Mouse (Mus musculus) olfactory bulb, adult 2 months (tissue): ENCODE data around the gene Xrn2. TPM values are rescaled to one million over a fixed set of nuclear protein-coding genes. Genes with fewer than 3 reads are reported as not detected.

ENCODE experiments used
- H3K27ac ChIP-seq: fragments of 200-500 bp; 2 replicates; pipeline ENCODE4 v1.5.1; 2012; ENCODE audit warnings: low read depth, low read length; ENCODE audit not compliant: insufficient read depth
- H3K4me1 ChIP-seq: fragments of 200-500 bp; 2 replicates; pipeline ENCODE4 v1.6.1; 2012; ENCODE audit warnings: low read length; ENCODE audit not compliant: control insufficient read depth, insufficient read depth
- H3K4me3 ChIP-seq: fragments of 200-500 bp; 2 replicates; pipeline ENCODE4 v1.5.1; 2012; ENCODE audit warnings: mild to moderate bottlenecking, low read depth, low read length, moderate library complexity; ENCODE audit not compliant: insufficient read depth
- CTCF ChIP-seq: fragments of 200-500 bp; IDR thresholded peaks from 2 replicates; pipeline ENCODE4 v1.5.1; 2012; ENCODE audit warnings: low read depth, mild to moderate bottlenecking, low read length, moderate library complexity; ENCODE audit not compliant: insufficient read depth
- POLR2A ChIP-seq: fragments of 200-500 bp; IDR thresholded peaks from 2 replicates; pipeline ENCODE4 v1.6.1; 2012; ENCODE audit warnings: mild to moderate bottlenecking, low read depth, low read length, moderate library complexity; ENCODE audit not compliant: insufficient read depth
- WGBS: fragments of 180-500 bp; shearing (Covaris S2); methylation state at CpG from one replicate; pipeline ENCODE4 v1.1.7; 2018; 5-methylcytosine and 5-hydroxymethylcytosine counted together
- polyA plus RNA-seq: library from polyadenylated mRNA; stranded (reverse); fragments of >200 nt; gene quantifications from 2 replicates; pipeline ENCODE4 v1.2.4, GENCODE M21; 2012; ENCODE audit warnings: low replicate concordance; ENCODE audit not compliant: missing spikeins, insufficient read depth, insufficient read length

The Xrn2 gene
- not detected in 2 replicates for polyA plus RNA-seq

- WGBS, result under 1% methylated on average over 37 of the region's 37 CpGs
- TF ChIP-seq POLR2A (peak; percentile 89), CTCF (no peak)
- Histone ChIP-seq H3K27ac (peak within 1 kb of the TSS; percentile 92), H3K4me1 (no peaks in the 10 kb centered on the region), H3K4me3 (peak within 1 kb of the TSS; percentile 86)
These were observed at the start of gene Xrn2 for GRCm38 (mm10) chr2:147012623-147013184. TSS of gene Xrn2 (plus strand) at chr2:147012996.

GRCm38 (mm10) chr2:146975024-146975423 is 37.8 kb upstream of the Xrn2 start:
- no peak for TF ChIP-seq POLR2A
- no peak for TF ChIP-seq CTCF
- H3K27ac ChIP-seq, result no peak overlapping the region
- H3K4me3 ChIP-seq, result no peak overlapping the region
- no peaks in the 10 kb centered on the region for H3K4me1 ChIP-seq
- WGBS, result 87% methylated on average over 3 of the region's 3 CpGs

- H3K27ac ChIP-seq, result no peak overlapping the region
- 74% methylated on average over 3 of the region's 3 CpGs for WGBS
- H3K4me1 ChIP-seq, result no peaks in the 10 kb centered on the region
- H3K4me3 ChIP-seq, result no peak overlapping the region
- TF ChIP-seq CTCF (no peak), POLR2A (no peak)
These were observed 37.3 kb upstream of the Xrn2 start for GRCm38 (mm10) chr2:146975453-146976028.

GRCm38 (mm10) chr2:146982786-146983185 is 30.0 kb upstream of the Xrn2 start:
- Histone ChIP-seq H3K4me3 (no peak overlapping the region), H3K4me1 (no peaks in the 10 kb centered on the region), H3K27ac (no peak overlapping the region)
- TF ChIP-seq POLR2A (no peak), CTCF (no peak)
- WGBS, result 98% methylated on average over 2 of the region's 2 CpGs

- no peak for TF ChIP-seq CTCF
- no peak for TF ChIP-seq POLR2A
- H3K4me3 ChIP-seq, result no peak overlapping the region
- no peaks in the 10 kb centered on the region for H3K4me1 ChIP-seq
- H3K27ac ChIP-seq, result no peak overlapping the region
- WGBS, result 97% methylated on average over 2 of the region's 2 CpGs
These were observed 28.0 kb upstream of the Xrn2 start for GRCm38 (mm10) chr2:146984831-146985230.

- TF ChIP-seq POLR2A (no peak), CTCF (no peak)
- no peak overlapping the region for H3K4me3 ChIP-seq
- H3K27ac ChIP-seq, result no peak overlapping the region
- 88% methylated on average over 1 of the region's 1 CpGs for WGBS
- H3K4me1 ChIP-seq, result no peaks in the 10 kb centered on the region
These were observed 27.0 kb upstream of the Xrn2 start for GRCm38 (mm10) chr2:146985807-146986206.

GRCm38 (mm10) chr2:146986429-146986828 is 26.4 kb upstream of the Xrn2 start:
- TF ChIP-seq CTCF (no peak), POLR2A (no peak)
- H3K4me1 ChIP-seq, result no peaks in the 10 kb centered on the region
- no peak overlapping the region for H3K27ac ChIP-seq
- no peak overlapping the region for H3K4me3 ChIP-seq

- TF ChIP-seq POLR2A (no peak), CTCF (no peak)
- 78% methylated on average over 2 of the region's 2 CpGs for WGBS
- Histone ChIP-seq H3K4me1 (no peaks in the 10 kb centered on the region), H3K27ac (no peak overlapping the region), H3K4me3 (no peak overlapping the region)
These were observed 5.5 kb upstream of the Xrn2 start for GRCm38 (mm10) chr2:147007265-147007664.

GRCm38 (mm10) chr2:147009084-147009483 is 3.7 kb upstream of the Xrn2 start:
- Histone ChIP-seq H3K4me3 (no peak overlapping the region), H3K27ac (no peak overlapping the region), H3K4me1 (no peaks in the 10 kb centered on the region)

GRCm38 (mm10) chr2:147010141-147010540 is 2.7 kb upstream of the Xrn2 start:
- no peak overlapping the region for H3K4me3 ChIP-seq
- H3K4me1 ChIP-seq, result no peaks in the 10 kb centered on the region
- WGBS, result 92% methylated on average over 4 of the region's 4 CpGs
- H3K27ac ChIP-seq, result no peak overlapping the region
- no peak for TF ChIP-seq POLR2A
- no peak for TF ChIP-seq CTCF

More at GRCm38 (mm10) chr2:147009084-147009483, 3.7 kb upstream of the Xrn2 start:
- TF ChIP-seq POLR2A, result no peak
- TF ChIP-seq CTCF, result no peak
